Mouse (Mus musculus) heart, postnatal 36 days (tissue): Measurements from ENCODE around the gene Fgfr1op. TPM values are rescaled to one million over a fixed set of nuclear protein-coding genes. Genes with fewer than 3 reads are reported as not detected.
"Not testable (repeated sequence)": the region's sequence is repeated elsewhere in the genome, so short reads cannot be mapped to it uniquely, and the experiment has no call there.

Experiments
- DNase-seq, 2 experiments: peaks; one replicate each; pipeline ENCODE4 v3.0.0; 2021 to 2022
- intact Hi-C: fragments of 180-260 bp; cut with DNase I; formaldehyde crosslinking; loops from one replicate; pipeline ENCODE4 v1.15.1; 2025
- total RNA-seq, 2 experiments: library from RNA; stranded (reverse); gene quantifications; 2 replicates each; pipeline ENCODE4 v1.2.3; 2021

Fgfr1op gene
- total RNA-seq, 2 experiments from 2014 or later, result 10.9 to 13.2 TPM

- intact Hi-C loops, DNase-seq: not testable (repeated sequence)
Measured at GRCm38 (mm10) chr17:8166454-8166853, 1.2 kb downstream of the Fgfr1op start.

GRCm38 (mm10) chr17:8167436-8167835 is 2.1 kb downstream of the Fgfr1op start:
- DNase-seq, intact Hi-C loops: not testable (repeated sequence)

GRCm38 (mm10) chr17:8170331-8170730 is 5.0 kb downstream of the Fgfr1op start:
- no peak for DNase-seq
- intact Hi-C loops, result no loop called here

- DNase-seq, result no peak
- intact Hi-C loops, result no loop called here
Measured at GRCm38 (mm10) chr17:8171081-8171480, 5.8 kb downstream of the Fgfr1op start.

GRCm38 (mm10) chr17:8177090-8177489 is 11.8 kb downstream of the Fgfr1op start:
- DNase-seq, result no peak
- intact Hi-C loops, result no loop called here

GRCm38 (mm10) chr17:8183815-8184214 is 18.5 kb downstream of the Fgfr1op start:
- DNase-seq, result no peak
- intact Hi-C loops, result loop anchor here (5.0 kb wide), 1 partner anchor 127 kb away; no protein-coding TSS in a partner anchor

- intact Hi-C loops, result loop anchor here (5.0 kb wide), 1 partner anchor 127 kb away; no protein-coding TSS in a partner anchor
- no peak for DNase-seq
Measured at GRCm38 (mm10) chr17:8184217-8184616, 18.9 kb downstream of the Fgfr1op start.

- no peak for DNase-seq
- intact Hi-C loops, result no loop called here
Measured at GRCm38 (mm10) chr17:8193678-8194077, 28.4 kb downstream of the Fgfr1op start.

- intact Hi-C loops, result no loop called here
- DNase-seq, result no peak
Measured at GRCm38 (mm10) chr17:8195685-8196376, 30.5 kb downstream of the Fgfr1op start.

- intact Hi-C loops, result no loop called here
- no peak for DNase-seq
Measured at GRCm38 (mm10) chr17:8197652-8198051, 32.4 kb downstream of the Fgfr1op start.

- DNase-seq, result no peak
- intact Hi-C loops, result no loop called here
Measured at GRCm38 (mm10) chr17:8199067-8199935, 34.0 kb downstream of the Fgfr1op start.

GRCm38 (mm10) chr17:8199936-8200330 is 34.6 kb downstream of the Fgfr1op start:
- intact Hi-C loops, result no loop called here

GRCm38 (mm10) chr17:8203487-8203886 is 38.2 kb downstream of the Fgfr1op start:
- no peak for DNase-seq
- intact Hi-C loops, result no loop called here

More at GRCm38 (mm10) chr17:8199936-8200330, 34.6 kb downstream of the Fgfr1op start:
- DNase-seq, result no peak

GRCm38 (mm10) chr17:8205221-8205631 is 39.9 kb downstream of the Fgfr1op start:
- intact Hi-C loops, DNase-seq: not testable (repeated sequence)

GRCm38 (mm10) chr17:8206691-8207090 is 41.4 kb downstream of the Fgfr1op start:
- no peak for DNase-seq
- intact Hi-C loops, result no loop called here

GRCm38 (mm10) chr17:8209696-8210095 is 44.4 kb downstream of the Fgfr1op start:
- no peak for DNase-seq
- intact Hi-C loops, result no loop called here

GRCm38 (mm10) chr17:8210170-8210569 is 44.9 kb downstream of the Fgfr1op start:
- no peak for DNase-seq
- intact Hi-C loops, result no loop called here

GRCm38 (mm10) chr17:8210675-8211074 is 45.4 kb downstream of the Fgfr1op start:
- DNase-seq, result no peak
- intact Hi-C loops, result no loop called here

- intact Hi-C loops, result no loop called here
- DNase-seq, result no peak
Measured at GRCm38 (mm10) chr17:8211399-8211798, 46.1 kb downstream of the Fgfr1op start.

- DNase-seq, result no peak
- intact Hi-C loops, result no loop called here
Measured at GRCm38 (mm10) chr17:8214369-8214768, 49.1 kb downstream of the Fgfr1op start.

- DNase-seq, result no peak
- intact Hi-C loops, result no loop called here
Measured at GRCm38 (mm10) chr17:8215016-8215745, 49.9 kb downstream of the Fgfr1op start.
